Mouse (Mus musculus): ENCODE results near the gene Fam76a.
"Not testable (repeated sequence)": the region's sequence is repeated elsewhere in the genome, so short reads cannot be mapped to it uniquely, and the experiment has no call there.

The Fam76a gene

DNA sequence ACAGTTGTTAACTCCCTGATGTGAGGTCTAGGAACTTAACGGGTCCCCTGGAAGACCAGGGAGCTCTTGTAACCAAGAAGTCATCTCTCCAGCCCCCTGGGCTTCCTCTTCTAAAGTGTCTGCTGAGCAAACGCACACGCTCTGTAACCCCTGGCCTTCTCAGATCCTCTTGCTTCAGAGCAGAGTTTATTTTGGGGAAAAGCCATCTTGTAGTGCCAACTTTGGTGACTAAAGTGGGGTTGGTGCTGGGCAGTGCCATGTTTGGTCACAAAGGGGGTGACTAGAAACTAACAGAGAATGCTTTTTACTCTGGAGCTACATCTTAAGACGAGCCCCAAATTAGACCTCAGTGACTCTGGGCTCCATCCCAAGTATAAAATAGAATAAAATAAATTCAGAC, 22.4 kb upstream of the Fam76a start:
- DNase-seq, result no peak

GRCm38 (mm10) chr4:132944106-132944505, 21.7 kb upstream of the Fam76a start:
- DNase-seq, result no peak

DNA sequence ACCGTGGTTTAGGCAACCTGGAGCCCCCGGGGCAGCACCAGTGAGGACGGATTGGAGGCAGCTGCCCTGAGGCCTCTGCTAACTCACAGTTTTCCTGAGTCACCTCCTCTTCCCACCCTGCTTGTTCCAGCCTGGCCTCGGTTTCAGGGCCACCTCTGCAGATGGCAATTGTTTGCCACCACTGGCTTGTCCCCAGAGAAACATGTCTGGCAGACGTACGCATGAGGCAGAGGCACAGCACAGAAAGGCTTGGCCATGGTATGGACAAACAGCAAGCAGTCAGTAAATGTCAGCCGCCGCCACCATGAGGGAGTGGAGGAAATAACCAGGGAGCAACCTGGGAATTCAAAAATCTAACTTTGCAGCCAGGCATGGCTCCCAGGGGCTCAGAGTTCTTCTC, 20.7 kb upstream of the Fam76a start:
- DNase-seq, result no peak

GRCm38 (mm10) chr4:132941012-132941729, 18.8 kb upstream of the Fam76a start:
- DNase-seq, result no peak

GRCm38 (mm10) chr4:132939421-132940127, 17.2 kb upstream of the Fam76a start:
- DNase-seq, result peak; percentile 68

- peak; percentile 44 for DNase-seq
These were observed 16.0 kb upstream of the Fam76a start for GRCm38 (mm10) chr4:132938181-132938941.

DNA sequence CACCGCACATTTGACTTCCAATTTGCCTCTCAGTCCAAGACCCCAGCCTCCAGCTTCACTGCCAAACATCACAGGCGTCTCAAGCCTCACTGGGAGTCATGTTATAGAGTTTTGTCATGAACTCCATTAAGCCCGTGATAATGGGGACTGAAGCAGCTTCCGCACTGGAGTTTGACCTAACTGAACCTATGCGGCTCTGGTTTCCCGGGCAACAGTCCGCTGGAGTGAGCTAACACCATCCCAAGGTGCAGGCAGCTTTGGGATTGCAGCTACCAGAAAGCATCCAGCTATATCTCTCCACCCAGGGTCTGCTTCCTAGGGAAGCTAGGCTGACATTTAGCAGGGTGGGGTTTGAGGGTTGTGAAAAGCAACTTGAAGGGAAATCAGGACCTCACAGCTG, 12.3 kb upstream of the Fam76a start:
- no peak for DNase-seq

GRCm38 (mm10) chr4:132932752-132933404, 10.5 kb upstream of the Fam76a start:
- no peak for DNase-seq

- DNase-seq, result peak; percentile 66
These were observed 8.4 kb upstream of the Fam76a start for GRCm38 (mm10) chr4:132930784-132931183.

GRCm38 (mm10) chr4:132926520-132926919, 4.2 kb upstream of the Fam76a start:
- peak; percentile 57 for DNase-seq

DNA sequence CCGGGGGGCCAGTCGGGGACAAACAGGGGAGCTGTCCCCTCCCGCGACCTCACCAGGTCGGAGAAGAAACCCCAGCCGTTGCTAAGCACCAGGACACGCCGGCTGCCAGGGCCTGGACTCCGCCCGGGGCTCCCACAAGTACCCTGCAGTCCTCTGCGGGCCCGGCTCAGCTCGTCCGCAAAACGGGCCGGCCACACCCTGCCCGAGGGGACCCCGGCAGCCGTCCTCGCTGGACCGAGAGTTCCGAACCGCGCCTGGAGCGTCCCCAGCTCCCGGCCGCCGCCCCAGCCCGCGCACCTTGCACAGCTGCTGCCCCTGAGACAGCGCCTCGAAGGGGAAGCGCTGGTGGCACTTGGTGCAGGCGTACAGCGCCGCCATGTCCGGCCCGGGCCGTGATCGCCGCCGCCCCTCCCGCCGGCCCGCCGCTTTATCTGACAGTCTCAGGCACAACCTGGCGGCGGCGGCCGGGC, 262 bp downstream of the Fam76a start:
- DNase-seq, result no peak

DNA sequence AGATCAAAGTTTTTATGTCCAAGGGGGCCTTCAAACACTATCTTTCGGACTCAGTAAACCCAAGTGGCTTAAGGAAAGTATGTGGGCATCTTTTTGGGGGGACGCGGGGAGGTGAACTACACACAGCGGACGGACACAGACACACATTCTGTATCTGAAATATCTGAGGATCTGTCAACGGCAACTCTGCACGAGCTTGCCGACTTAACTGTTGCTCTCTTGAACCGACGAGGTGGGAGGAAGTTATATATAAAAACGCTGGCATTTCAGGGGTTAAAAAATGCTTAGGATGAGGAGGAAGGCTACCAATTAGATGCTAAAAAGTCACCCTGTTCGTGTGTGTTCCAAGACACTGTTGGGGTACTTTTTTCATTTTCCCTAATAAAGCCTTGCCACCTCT, 870 bp downstream of the Fam76a start:
- no peak for DNase-seq

DNA sequence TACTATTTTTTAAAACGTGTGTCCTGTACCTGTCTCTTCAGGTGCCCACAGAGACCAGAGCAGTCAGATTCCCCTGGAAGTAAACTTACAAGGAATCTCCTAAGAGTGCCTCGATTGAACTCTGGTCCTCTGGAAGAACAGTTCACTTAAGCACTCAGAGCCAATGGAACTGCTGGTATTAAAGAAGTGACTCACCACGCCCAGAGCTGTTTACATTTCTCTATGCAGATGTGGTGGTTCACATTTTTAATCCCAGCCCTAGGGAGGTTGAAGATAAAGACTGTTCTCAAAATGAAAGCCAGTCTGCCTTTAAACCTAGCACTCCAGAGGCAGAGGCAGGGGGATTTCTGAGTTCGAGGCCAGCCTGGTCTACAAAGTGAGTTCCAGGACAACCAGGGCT, 2.2 kb downstream of the Fam76a start:
- no peak for DNase-seq

GRCm38 (mm10) chr4:132918493-132918892, 3.9 kb downstream of the Fam76a start:
- DNase-seq, result not testable (repeated sequence)

DNA sequence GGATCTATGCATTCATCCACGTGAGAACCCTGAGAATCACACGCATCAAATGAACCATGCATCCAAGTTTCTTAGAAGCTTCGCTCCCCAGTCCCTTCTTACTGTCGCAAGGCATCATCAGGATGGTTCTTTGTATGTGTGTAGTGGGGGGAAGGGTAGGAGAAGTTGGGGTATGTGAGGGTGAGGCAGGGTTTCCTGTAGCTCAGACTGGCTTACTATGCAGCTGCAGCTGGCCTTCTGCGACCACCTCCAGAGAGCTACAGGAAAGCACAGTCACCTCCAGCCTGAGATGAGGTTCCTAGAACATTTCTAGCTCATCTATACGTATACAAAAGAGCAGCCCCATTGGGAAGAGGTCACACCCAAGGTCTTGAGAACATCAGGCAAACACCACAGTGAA, 10.2 kb downstream of the Fam76a start:
- no peak for DNase-seq

GRCm38 (mm10) chr4:132905843-132906360, 16.5 kb downstream of the Fam76a start:
- DNase-seq, result peak; percentile 59

DNA sequence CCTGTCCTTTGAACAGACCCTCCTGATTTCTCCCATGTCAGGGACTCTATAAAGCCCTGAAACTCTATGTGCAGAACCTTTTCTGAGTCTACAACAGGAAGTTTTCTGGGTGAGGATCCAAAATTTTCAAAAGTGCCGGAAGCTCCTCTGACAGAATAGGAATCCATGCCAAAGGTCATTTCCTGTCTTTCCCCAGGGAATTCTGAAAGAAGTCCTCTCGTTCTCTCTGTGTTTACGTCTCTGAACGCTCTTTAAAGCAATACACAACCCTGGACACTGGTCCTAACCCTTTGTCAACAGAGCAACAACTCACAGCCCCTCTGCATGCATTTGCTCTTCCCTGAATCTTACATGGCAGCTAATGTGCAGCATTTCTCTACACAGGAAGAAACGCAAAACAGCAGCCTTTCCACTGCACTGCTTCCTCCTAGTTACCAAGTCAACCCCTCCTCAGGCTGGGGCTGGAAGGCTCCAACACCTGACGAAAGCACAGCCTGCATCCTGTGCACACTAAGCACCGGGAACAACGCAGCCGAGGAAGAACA, 17.5 kb downstream of the Fam76a start:
- peak; percentile 83 for DNase-seq

- no peak for DNase-seq
These were observed 18.3 kb downstream of the Fam76a start for GRCm38 (mm10) chr4:132904071-132904470.

DNA sequence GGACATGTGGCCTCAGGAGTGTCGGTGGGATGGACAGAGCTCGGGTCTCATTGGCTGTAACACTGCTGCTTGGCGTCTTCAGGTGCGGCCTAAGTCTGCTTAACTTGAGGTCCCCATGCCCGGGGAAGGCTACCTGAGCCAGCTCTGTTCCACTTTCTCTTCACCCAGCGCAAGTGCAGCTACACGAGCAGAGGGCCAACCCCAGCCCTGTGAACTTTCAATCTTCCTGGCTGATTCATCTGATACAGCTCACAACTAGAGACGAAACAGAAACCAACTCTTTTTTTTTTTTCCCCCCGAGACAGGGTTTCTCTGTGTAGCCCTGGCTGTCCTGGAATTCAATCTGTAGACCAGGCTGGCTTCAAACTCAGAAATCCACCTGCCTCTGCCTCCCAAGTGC, 24.2 kb downstream of the Fam76a start:
- no peak for DNase-seq

DNA sequence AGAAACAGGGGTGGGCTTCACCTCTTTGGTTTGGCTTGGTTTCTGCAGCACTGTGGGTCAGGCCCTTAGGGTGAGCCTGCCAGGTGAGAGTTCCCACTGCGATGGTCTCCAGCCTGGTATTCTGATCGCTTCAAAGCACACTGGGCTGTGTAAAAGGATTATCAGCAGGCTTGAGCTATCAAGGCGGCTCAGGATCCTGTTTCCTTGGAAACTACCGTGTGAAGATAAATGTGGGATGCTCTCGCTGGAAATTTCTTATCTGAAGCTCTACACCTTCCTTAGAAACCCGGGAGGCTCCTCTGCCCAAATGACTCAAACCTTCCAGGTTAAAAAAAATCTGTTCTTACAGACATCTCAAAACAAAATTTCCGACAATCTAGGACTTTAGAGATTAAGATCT, 28.0 kb downstream of the Fam76a start:
- DNase-seq, result no peak

- no peak for DNase-seq
These were observed 37.4 kb downstream of the Fam76a start for GRCm38 (mm10) chr4:132884844-132885374.

All from kidney, postnatal 14 days (tissue).